Mouse (Mus musculus): ENCODE results near the gene Filip1l.

GRCm38 (mm10) chr16:57426680-57427079, 73.8 kb downstream of the Filip1l start:
- TF ChIP-seq POLR2A (IDR thresholded peaks at IDR 0.05; ENCODE audit: low read depth, low read length) (no peak), CTCF (conservative IDR thresholded peaks at IDR 0.05; ENCODE audit: insufficient read depth, insufficient read length, low read depth, low read length) (no peak)

All from kidney, adult 2 months (tissue).